Mouse (Mus musculus) stomach, postnatal 0 days (tissue): ENCODE data around the gene Plcd4.

ENCODE experiments used
- CTCF ChIP-seq: IDR thresholded peaks from 2 replicates; pipeline ENCODE4 v1.5.1; 2016; ENCODE audit warnings: antibody characterized with exemption, low read depth, mild to moderate bottlenecking, moderate library complexity
- EP300 ChIP-seq: optimal IDR thresholded peaks from 2 replicates; pipeline ENCODE3; 2016; ENCODE audit warnings: antibody characterized with exemption

- TF ChIP-seq CTCF (no peak), EP300 (no peak)
Observed at GRCm38 (mm10) chr1:74519875-74520274, 22.8 kb upstream of the Plcd4 start.
